Mouse (Mus musculus) heart, adult 2 months (tissue): ENCODE results near the gene Gm17402. TPM values are rescaled to one million over a fixed set of nuclear protein-coding genes. Genes with fewer than 3 reads are reported as not detected.
A peak's percentile ranks its signal among the peaks of the same experiment; 100 is the strongest.

Experiments used
- DNase-seq, 2 experiments: peaks; one replicate each; pipeline ENCODE4 v3.0.0; 2021
- H3K27ac ChIP-seq: fragments of 200-600 bp; 2 replicates; pipeline ENCODE4 v1.8.1; 2022
- H3K27me3 ChIP-seq: fragments of 200-500 bp; 2 replicates; pipeline ENCODE4 v1.6.1; 2012; ENCODE audit warnings: mild to moderate bottlenecking, low read length, inconsistent platforms, mixed read lengths; ENCODE audit not compliant: control insufficient read depth, insufficient read depth
- H3K36me3 ChIP-seq: fragments of 200-500 bp; 2 replicates; pipeline ENCODE4 v1.6.1; 2012; ENCODE audit warnings: low read length, inconsistent platforms; ENCODE audit not compliant: control insufficient read depth, insufficient read depth
- H3K4me1 ChIP-seq: fragments of 200-500 bp; 2 replicates; pipeline ENCODE4 v1.6.1; 2011; ENCODE audit warnings: low read length; ENCODE audit not compliant: control insufficient read depth, insufficient read depth
- H3K4me3 ChIP-seq: fragments of 200-600 bp; 2 replicates; pipeline ENCODE4 v1.8.1; 2022
- H3K79me2 ChIP-seq: fragments of 200-500 bp; replicated peaks from 2 replicates; pipeline ENCODE4 v1.6.1; 2012; ENCODE audit warnings: mild to moderate bottlenecking, inconsistent platforms, low read length, moderate library complexity, mixed read lengths; ENCODE audit not compliant: control insufficient read depth, insufficient read depth
- H3K9ac ChIP-seq: fragments of 200-500 bp; 2 replicates; pipeline ENCODE4 v1.6.1; 2012; ENCODE audit warnings: low read depth, mild to moderate bottlenecking, control low read depth, inconsistent platforms, low read length, mixed read lengths
- CTCF ChIP-seq: fragments of 200-600 bp; IDR thresholded peaks from 2 replicates; pipeline ENCODE4 v1.8.1; 2022; ENCODE audit warnings: antibody characterized with exemption, mild to moderate bottlenecking, moderate library complexity
- EP300 ChIP-seq: fragments of 200-500 bp; IDR thresholded peaks from 2 replicates; pipeline ENCODE4 v1.6.1; 2011; ENCODE audit warnings: low read depth, low read length, control low read depth; ENCODE audit not compliant: insufficient read depth
- POLR2A ChIP-seq: fragments of 200-500 bp; IDR thresholded peaks from 2 replicates; pipeline ENCODE4 v1.6.1; 2011; ENCODE audit warnings: mild to moderate bottlenecking, low read depth, low read length, control low read depth; ENCODE audit not compliant: insufficient read depth
- WGBS: fragments of 180-500 bp; shearing (Covaris S2); methylation state at CpG from one replicate; pipeline ENCODE4 v1.1.7; 2018; 5-methylcytosine and 5-hydroxymethylcytosine counted together
- intact Hi-C: fragments of 180-260 bp; cut with DNase I; formaldehyde crosslinking; loops from one replicate; pipeline ENCODE4 v1.15.1; 2025
- polyA plus RNA-seq: library from polyadenylated mRNA; depleted of rRNA; stranded (reverse); fragments of >200 nt; gene quantifications from 2 replicates; pipeline ENCODE4 v1.2.3, GENCODE M21; 2012
- total RNA-seq, 2 experiments: library from RNA; stranded (reverse); gene quantifications; 2 replicates each; pipeline ENCODE4 v1.2.3; 2021

Gm17402 gene
- total and polyA plus RNA-seq, 3 experiments, result not detected

DNA sequence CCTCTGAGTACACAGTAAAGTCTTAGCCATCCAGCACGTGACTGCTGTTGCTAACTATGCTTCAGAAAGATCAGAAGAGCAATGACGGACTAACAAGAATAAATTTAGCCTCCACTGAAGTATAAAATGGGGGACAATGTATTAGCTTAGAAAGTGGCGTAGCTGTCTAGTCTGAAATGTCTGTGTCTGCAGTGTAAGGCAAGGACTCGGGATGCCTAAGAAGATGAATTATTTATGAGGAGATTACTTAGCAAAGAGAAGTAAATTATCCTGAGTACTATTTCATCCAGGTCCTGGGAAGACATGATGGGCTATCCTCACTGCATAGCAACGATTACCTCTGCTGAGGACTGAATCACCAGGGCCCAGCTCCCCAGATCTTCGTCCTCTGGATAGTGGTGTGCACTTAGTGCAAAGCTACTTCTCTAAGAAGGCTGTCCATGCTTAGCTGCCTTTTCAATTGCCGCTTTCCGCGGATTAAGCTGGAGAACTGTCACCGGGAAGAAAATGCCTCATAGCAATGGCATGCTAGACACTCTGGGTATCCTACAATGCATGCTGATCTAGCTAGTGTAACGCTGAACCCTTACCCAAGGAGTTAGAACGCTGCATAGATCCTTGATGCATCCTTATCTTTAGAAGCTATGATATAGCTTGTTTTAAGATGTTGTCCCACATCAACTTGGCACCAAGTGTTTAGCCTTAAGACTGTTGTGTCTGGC lies 23.4 kb downstream of the Gm17402 start:
- TF ChIP-seq CTCF (no peak), EP300 (no peak), POLR2A (no peak)
- Histone ChIP-seq H3K27ac (no peak overlapping the region), H3K79me2 (no peaks in the 10 kb centered on the region), H3K36me3 (no peaks in the 10 kb centered on the region), H3K4me3 (no peak overlapping the region), H3K27me3 (no peaks in the 10 kb centered on the region), H3K9ac (no peak overlapping the region), H3K4me1 (no peaks in the 10 kb centered on the region)
- intact Hi-C loops, result loop anchor here (2.0 to 5.0 kb wide), 3 partner anchors 41 to 217 kb away; partner anchors contain the start of gene Gfm1
- DNase-seq, result no peak
- WGBS, result 76% methylated on average over 12 of the region's 12 CpGs

DNA sequence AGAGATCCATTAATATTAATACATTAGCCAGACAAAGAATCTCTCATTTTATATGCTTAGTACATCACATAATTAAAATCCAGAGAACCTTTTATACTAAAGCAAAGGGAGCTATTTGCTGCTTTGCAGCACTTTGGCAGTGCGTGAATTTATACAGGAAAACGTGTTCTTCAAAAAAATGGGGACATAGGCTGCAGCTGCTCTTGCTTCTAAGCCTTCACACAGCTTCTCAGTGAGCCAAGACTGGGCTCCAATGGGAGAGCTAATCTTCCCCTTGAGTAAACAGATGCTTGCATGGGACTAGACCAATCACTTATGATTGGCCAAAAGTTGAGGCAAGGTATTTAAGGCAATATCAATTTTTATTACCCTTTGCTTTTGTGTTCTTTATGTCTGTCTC lies 28.3 kb downstream of the Gm17402 start:
- TF ChIP-seq CTCF, result no peak
- no peak for TF ChIP-seq EP300
- TF ChIP-seq POLR2A, result no peak
- Histone ChIP-seq H3K79me2 (no peaks in the 10 kb centered on the region), H3K4me3 (no peak overlapping the region), H3K9ac (no peak overlapping the region), H3K27ac (no peak overlapping the region), H3K4me1 (no peaks in the 10 kb centered on the region), H3K36me3 (no peaks in the 10 kb centered on the region), H3K27me3 (no peaks in the 10 kb centered on the region)
- DNase-seq, result no peak
- 61% methylated on average over 2 of the region's 2 CpGs for WGBS
- intact Hi-C loops, result no loop called here

DNA sequence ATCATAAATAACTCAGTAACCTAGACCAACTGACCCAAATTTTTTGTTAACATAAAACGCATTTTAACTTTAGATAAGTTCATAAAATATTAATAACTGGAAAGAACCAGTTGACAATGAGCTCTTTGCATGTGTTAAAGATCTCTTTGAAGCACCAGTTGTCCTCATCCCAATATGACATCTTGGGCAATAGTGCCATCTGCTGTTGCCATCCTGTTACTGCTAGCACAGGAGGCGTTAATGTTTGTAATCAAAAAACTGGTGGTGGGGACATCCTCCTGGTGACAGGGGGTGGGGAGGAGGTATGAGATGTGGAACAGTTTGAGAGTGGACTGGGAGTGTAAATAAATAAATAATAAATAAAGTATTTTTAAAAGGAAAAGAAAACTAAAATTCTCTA lies 30.4 kb downstream of the Gm17402 start:
- Histone ChIP-seq H3K27me3 (no peaks in the 10 kb centered on the region), H3K4me3 (no peak overlapping the region), H3K79me2 (no peaks in the 10 kb centered on the region), H3K36me3 (no peaks in the 10 kb centered on the region), H3K4me1 (no peaks in the 10 kb centered on the region), H3K27ac (no peak overlapping the region), H3K9ac (no peak overlapping the region)
- 6% methylated on average over 2 of the region's 2 CpGs for WGBS
- DNase-seq, result peak; percentile 13 to 43
- TF ChIP-seq POLR2A, result no peak
- peak; percentile 92 for TF ChIP-seq CTCF
- TF ChIP-seq EP300, result 0 out of 2 replicates have a peak, but pooled peaks have one; percentile 13
- intact Hi-C loops, result loop anchor here (2.0 kb wide), 2 partner anchors 934 to 1012 kb away; no protein-coding TSS in a partner anchor

DNA sequence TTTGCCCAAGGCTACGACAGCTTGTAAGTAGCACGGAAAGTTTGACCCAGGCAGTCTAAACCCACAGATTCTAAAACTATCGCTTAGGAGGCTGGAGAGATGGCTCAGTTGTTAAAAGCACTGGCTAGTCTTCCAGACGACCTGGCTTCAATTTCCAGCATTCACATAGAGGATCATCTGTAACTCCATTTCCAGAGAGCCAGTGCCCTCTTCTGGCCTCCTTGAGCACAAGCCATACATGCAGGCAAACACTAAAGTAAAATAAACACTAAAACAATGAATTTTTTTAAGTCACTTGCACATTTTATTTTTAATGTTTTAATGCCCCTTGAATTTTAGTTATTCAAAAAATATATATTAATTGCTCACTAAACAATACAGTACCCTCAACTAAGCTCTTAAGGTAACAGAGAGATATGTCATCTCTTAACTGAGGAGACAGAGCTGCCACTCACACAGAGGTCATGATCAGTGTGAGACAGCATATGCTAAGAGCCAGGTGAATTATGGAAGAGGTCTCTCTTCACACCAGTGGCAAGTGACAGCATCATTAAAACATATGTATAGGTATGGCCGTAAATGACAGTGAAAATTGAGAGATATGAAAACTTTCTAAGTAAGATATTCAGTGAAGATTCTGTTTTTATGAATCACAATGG lies 31.8 kb downstream of the Gm17402 start:
- intact Hi-C loops, result no loop called here
- 63% methylated on average over 5 of the region's 5 CpGs for WGBS
- no peak for TF ChIP-seq EP300
- peak; percentile 41 for TF ChIP-seq CTCF

DNA sequence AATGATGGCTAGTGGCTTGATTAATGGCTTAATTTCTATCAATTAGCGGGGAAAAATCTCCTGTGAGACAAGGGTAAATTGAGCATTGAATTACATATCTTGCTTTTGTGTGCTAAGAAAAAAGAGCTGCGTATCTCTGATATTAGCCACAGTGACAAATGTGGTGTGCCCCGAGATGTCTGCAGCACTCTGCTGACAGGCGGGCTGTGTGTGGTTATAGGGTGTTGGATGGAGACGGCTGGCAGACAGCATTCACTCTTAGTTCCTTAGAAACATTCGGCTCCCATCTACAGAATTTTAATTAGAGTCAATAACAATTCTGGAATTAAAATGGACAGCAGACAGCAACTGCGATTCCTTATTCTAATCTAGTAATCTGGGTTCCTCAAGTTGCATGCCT lies 34.0 kb downstream of the Gm17402 start:
- Histone ChIP-seq H3K4me3 (no peak overlapping the region), H3K4me1 (no peaks in the 10 kb centered on the region), H3K27me3 (no peaks in the 10 kb centered on the region), H3K9ac (no peak overlapping the region), H3K79me2 (no peaks in the 10 kb centered on the region), H3K36me3 (no peaks in the 10 kb centered on the region), H3K27ac (no peak overlapping the region)
- 81% methylated on average over 7 of the region's 7 CpGs for WGBS
- no peak for TF ChIP-seq POLR2A
- TF ChIP-seq CTCF, result no peak
- TF ChIP-seq EP300, result no peak
- DNase-seq, result no peak
- intact Hi-C loops, result no loop called here

More for the DNA sequence above, 31.8 kb downstream of the Gm17402 start:
- Histone ChIP-seq H3K4me3 (no peak overlapping the region), H3K36me3 (no peaks in the 10 kb centered on the region), H3K79me2 (no peaks in the 10 kb centered on the region), H3K27ac (no peak overlapping the region), H3K4me1 (no peaks in the 10 kb centered on the region), H3K9ac (no peak overlapping the region), H3K27me3 (no peaks in the 10 kb centered on the region)
- no peak for DNase-seq

DNA sequence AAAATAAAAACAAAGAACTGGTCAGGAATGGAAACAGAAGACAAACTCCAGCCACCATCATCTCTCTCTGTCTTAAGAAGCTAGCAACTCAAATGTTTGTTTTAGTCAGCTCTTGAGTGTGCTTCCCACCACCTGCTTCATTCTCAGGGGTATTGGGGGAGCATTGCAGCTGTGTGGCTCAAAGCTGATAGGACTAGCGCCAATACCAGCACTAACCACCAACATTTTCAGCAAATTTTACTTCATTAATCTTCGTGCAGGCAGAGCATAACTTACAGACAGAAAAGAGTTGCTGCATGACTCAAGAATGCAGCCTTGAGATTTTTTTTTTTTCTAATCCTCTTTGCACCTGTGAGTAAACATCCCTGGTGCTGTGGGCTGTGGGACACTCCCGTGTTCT lies 35.4 kb downstream of the Gm17402 start:
- Histone ChIP-seq H3K79me2 (no peaks in the 10 kb centered on the region), H3K36me3 (no peaks in the 10 kb centered on the region), H3K27ac (no peak overlapping the region), H3K4me3 (no peak overlapping the region), H3K9ac (no peak overlapping the region), H3K4me1 (no peaks in the 10 kb centered on the region), H3K27me3 (no peaks in the 10 kb centered on the region)
- DNase-seq, result no peak
- TF ChIP-seq CTCF (no peak), POLR2A (no peak), EP300 (no peak)
- intact Hi-C loops, result no loop called here
- 52% methylated on average over 3 of the region's 3 CpGs for WGBS
